ENCODE assay signal across 8 mouse cellular contexts in genomic region chr13:34192414-34193191, GRCm38 (mm10). TPM values are rescaled to one million over a fixed set of nuclear protein-coding genes. Genes with fewer than 3 reads are reported as not detected.
DNase-seq lines count a peak whose midpoint lies in the region; ATAC-seq and TF ChIP-seq lines count a peak whose summit lies in the region.

No protein-coding gene starts in this region.

- TF ChIP-seq CTCF in Patski (IDR thresholded peaks at IDR 0.05), result no peak

- no peaks in the 10 kb centered on the region for H3K4me1 ChIP-seq in limb, embryonic 11.5 days (ENCODE audit: control insufficient read depth, insufficient read depth, low read length)
- H3K4me1 ChIP-seq in limb, embryonic 10.5 days, result peaks cover 6% of the 10 kb centered on the region; the same call in 1 of the 2 replicates
- H3K4me1 ChIP-seq in forebrain, embryonic 16.5 days (replicated peaks; ENCODE audit: control insufficient read depth, insufficient read depth, low read length), result no peaks in the 10 kb centered on the region
- peaks cover 17% of the 10 kb centered on the region for H3K4me1 ChIP-seq in midbrain, embryonic 12.5 days

- in situ Hi-C loops in Patski (cut with MboI; ENCODE audit: low pct_unique_long_range_greater_than_20kb), result no loop called here

- H3K27me3 ChIP-seq in limb, embryonic 11.5 days (ENCODE audit: control insufficient read depth, insufficient read depth, low read length), result no peaks in the 10 kb centered on the region
- H3K27me3 ChIP-seq in limb, embryonic 10.5 days (ENCODE audit: low read depth, poor library complexity, severe bottlenecking), result no peaks in the 10 kb centered on the region
- no peaks in the 10 kb centered on the region for H3K27me3 ChIP-seq in Patski
- H3K27me3 ChIP-seq in forebrain, embryonic 16.5 days (replicated peaks; ENCODE audit: control insufficient read depth, insufficient read depth, low read length), result no peaks in the 10 kb centered on the region
- H3K27me3 ChIP-seq in midbrain, embryonic 12.5 days, result no peaks in the 10 kb centered on the region

- CTCF ChIA-PET in Patski (lab: Charles Lee), result interaction anchor here (0.9 to 1.5 kb wide), 4 partner anchors 20 to 655 kb away, joined by 3 to 5 read pairs (median 4); no protein-coding TSS in a partner anchor

- H3K9me3 ChIP-seq in limb, embryonic 11.5 days (ENCODE audit: control insufficient read depth, low read length), result no peaks in the 10 kb centered on the region
- no peaks in the 10 kb centered on the region for H3K9me3 ChIP-seq in limb, embryonic 10.5 days (replicated peaks)
- H3K9me3 ChIP-seq in forebrain, embryonic 16.5 days (ENCODE audit: control insufficient read depth, low read length), result no peaks in the 10 kb centered on the region
- no peaks in the 10 kb centered on the region for H3K9me3 ChIP-seq in midbrain, embryonic 12.5 days

- POLR2A ChIA-PET in Patski (lab: Charles Lee), result interaction anchor here (0.6 kb wide), 3 partner anchors 10 to 142 kb away, joined by 3 to 5 read pairs (median 3); no protein-coding TSS in a partner anchor

- no peaks in the 10 kb centered on the region; the same call in 1 of the 2 replicates for H3K36me3 ChIP-seq in limb, embryonic 11.5 days (ENCODE audit: control insufficient read depth, insufficient read depth, low read length)
- no peaks in the 10 kb centered on the region for H3K36me3 ChIP-seq in limb, embryonic 10.5 days
- peaks cover 12% of the 10 kb centered on the region for H3K36me3 ChIP-seq in forebrain, embryonic 16.5 days (ENCODE audit: control insufficient read depth, insufficient read depth)
- peaks cover 67% of the 10 kb centered on the region for H3K36me3 ChIP-seq in midbrain, embryonic 12.5 days

- no peak overlapping the region for H3K4me2 ChIP-seq in limb, embryonic 11.5 days (ENCODE audit: low read depth, severe bottlenecking)
- no peak overlapping the region for H3K4me2 ChIP-seq in forebrain, embryonic 16.5 days (ENCODE audit: low read length)
- no peak overlapping the region for H3K4me2 ChIP-seq in midbrain, embryonic 12.5 days (replicated peaks)

- no peak for DNase-seq in limb, embryonic 11.5 days (ENCODE audit: low spot score)
- no peak for DNase-seq in limb, embryonic 10.5 days (ENCODE audit: low spot score)
- no peak for DNase-seq in Patski (ENCODE audit: low read depth, low spot score)
- DNase-seq in kidney, adult 11 months, result peak; percentile 43
- no peak for DNase-seq in thymus, adult 18-20 months

- H3K9ac ChIP-seq in limb, embryonic 11.5 days (ENCODE audit: low read length), result no peak overlapping the region
- H3K9ac ChIP-seq in forebrain, embryonic 16.5 days (replicated peaks; ENCODE audit: low read depth, low read length), result no peak overlapping the region
- H3K9ac ChIP-seq in midbrain, embryonic 12.5 days (replicated peaks), result 0 out of 2 replicates have a peak overlapping the region, but pooled peaks have one; percentile 28

- ATAC-seq in limb, embryonic 11.5 days (ENCODE audit: insufficient number of reproducible peaks, low FRiP score, low TSS enrichment, low read depth), result 0 out of 2 replicates have a peak, but pooled peaks have one; percentile 39
- ATAC-seq in Patski, result peak; percentile 59
- peak; percentile 75 for ATAC-seq in forebrain, embryonic 16.5 days
- 0 out of 2 replicates have a peak, but pooled peaks have one; percentile 42 for ATAC-seq in midbrain, embryonic 12.5 days (ENCODE audit: low FRiP score, low read depth)
- no peak for ATAC-seq in monocyte, adult 5-6 weeks (replicated peaks; ENCODE audit: insufficient number of reproducible peaks, low FRiP score, low TSS enrichment, poor library complexity, severe bottlenecking)

- 73% methylated on average over 8 of the region's 8 CpGs for WGBS in limb, embryonic 11.5 days
- WGBS in limb, embryonic 10.5 days, result 77% methylated on average over 8 of the region's 8 CpGs
- 54% methylated on average over 8 of the region's 8 CpGs for WGBS in forebrain, embryonic 16.5 days
- WGBS in midbrain, embryonic 12.5 days, result 70% methylated on average over 8 of the region's 8 CpGs

- H3K27ac ChIP-seq in limb, embryonic 11.5 days (replicated peaks; ENCODE audit: low read depth, low read length), result no peak overlapping the region
- no peak overlapping the region for H3K27ac ChIP-seq in limb, embryonic 10.5 days
- H3K27ac ChIP-seq in forebrain, embryonic 16.5 days (ENCODE audit: low read length), result no peak overlapping the region
- H3K27ac ChIP-seq in midbrain, embryonic 12.5 days (replicated peaks), result peak overlapping the region; percentile 72

- no peak overlapping the region for H3K4me3 ChIP-seq in limb, embryonic 11.5 days (ENCODE audit: low read depth, low read length)
- H3K4me3 ChIP-seq in limb, embryonic 10.5 days, result no peak overlapping the region
- no peak overlapping the region for H3K4me3 ChIP-seq in forebrain, embryonic 16.5 days (replicated peaks; ENCODE audit: low read length)
- H3K4me3 ChIP-seq in midbrain, embryonic 12.5 days, result no peak overlapping the region

RNA-seq across cellular contexts. Expression of gene Psmg4, which starts 29.8 kb away (rescaled TPM):
- polyA plus RNA-seq in limb, embryonic 11.5 days (2014; fragmentation: Nextera tagmentation; extraction: Ambion mirVana), result 88.2 and 95.1 TPM in 2 replicates
- polyA plus RNA-seq in limb, embryonic 10.5 days (2016; fragmentation: Nextera tagmentation; extraction: Ambion mirVana), result 80.5 and 83.3 TPM in 2 replicates
- 36.6 TPM for polyA plus RNA-seq in Patski (2021)
- polyA plus RNA-seq in forebrain, embryonic 16.5 days (2015; fragmentation: Nextera tagmentation; extraction: Ambion mirVana), result 82.3 and 89.0 TPM in 2 replicates
- 109 and 118 TPM in 2 replicates for polyA plus RNA-seq in midbrain, embryonic 12.5 days (2016; fragmentation: Nextera tagmentation; extraction: Ambion mirVana)
- 59.4 to 101 TPM (median 76.2 TPM) in 3 replicates for total RNA-seq in monocyte, adult 5-6 weeks (2017)
